Mouse (Mus musculus): ENCODE data around the gene Bbof1.
A peak's percentile ranks its signal among the peaks of the same experiment; 100 is the strongest.

The Bbof1 gene

DNA sequence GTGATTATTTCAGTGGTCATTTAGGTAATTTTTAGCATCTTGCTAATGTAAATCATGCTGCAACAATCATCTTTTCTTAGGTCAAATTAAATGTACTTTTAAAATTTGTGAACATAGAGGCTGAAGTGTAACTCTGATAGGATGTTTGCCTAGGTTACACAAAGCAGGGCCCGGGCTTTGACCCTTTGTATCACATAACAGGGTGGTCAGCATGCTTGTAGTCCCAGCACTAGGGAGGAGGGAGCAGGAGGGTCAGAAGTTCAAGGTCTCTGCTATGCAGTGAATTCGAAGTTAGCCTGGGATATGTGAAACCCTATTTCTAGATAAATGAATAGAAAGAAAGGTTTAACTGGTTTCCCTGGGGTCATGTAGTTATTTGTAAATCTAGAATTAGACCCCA, 72.4 kb downstream of the Bbof1 start:
- no peak for DNase-seq

GRCm38 (mm10) chr12:84482778-84483585, 74.1 kb downstream of the Bbof1 start:
- no peak for DNase-seq

- DNase-seq, result peak; percentile 65
Observed at GRCm38 (mm10) chr12:84487324-84488056, 78.6 kb downstream of the Bbof1 start.
